Mouse (Mus musculus) central nervous system, embryonic 11.5 days (tissue): ENCODE data around the gene Acsf3. TPM values are rescaled to one million over a fixed set of nuclear protein-coding genes. Genes with fewer than 3 reads are reported as not detected.

Source experiments
- polyA plus RNA-seq: library from polyadenylated mRNA; depleted of rRNA; stranded (reverse); fragments of >200 nt; gene quantifications from 2 replicates; pipeline ENCODE4 v1.2.3, GENCODE M21; 2012; rRNA removed

Acsf3 gene
- 15.2 and 16.0 TPM in 2 replicates for polyA plus RNA-seq

DNA sequence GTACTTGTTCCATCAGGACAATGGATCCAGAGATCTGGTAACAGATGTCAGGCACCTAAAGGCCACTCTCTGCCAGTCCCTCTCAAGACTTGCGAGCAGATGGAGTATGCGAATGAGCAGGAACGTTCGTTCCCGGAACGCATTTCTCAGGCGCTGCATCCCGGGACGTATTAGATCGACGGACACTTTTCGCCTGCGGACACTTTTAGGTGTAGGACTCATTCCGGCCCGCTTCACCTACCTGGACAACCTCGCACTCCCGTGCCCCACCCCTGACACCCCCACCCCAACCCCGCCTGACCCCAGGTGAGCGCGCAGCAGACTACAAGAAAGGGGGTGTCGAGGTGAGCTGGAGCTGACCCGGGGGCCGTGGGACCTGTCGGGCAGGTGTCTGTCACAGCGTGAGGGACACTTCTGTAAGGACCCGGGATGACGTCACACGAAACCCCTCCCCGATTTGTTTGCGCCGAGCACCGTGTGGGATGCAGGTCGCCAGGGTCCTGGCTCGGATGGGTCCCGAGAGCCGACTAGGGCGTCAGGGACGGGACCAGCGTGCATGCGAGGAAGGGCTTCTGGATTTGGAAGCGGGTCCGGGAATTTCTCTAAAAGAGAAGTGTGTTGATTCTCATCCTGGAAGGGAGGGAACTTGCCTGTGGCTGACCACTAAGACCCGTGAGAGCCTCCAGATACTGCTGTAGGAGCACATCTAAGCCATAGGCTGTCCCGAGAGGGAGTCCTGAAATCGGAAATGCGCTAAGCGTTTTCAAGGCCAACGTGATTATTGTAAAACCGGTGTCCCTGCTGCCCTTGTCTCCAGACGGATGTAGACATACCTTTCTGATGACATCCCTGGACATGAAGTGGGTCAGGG is at the start of gene Acsf3:
Gene Acsf3 (plus strand): TSS at position 202 of the 871 bp plus-strand sequence.

DNA sequence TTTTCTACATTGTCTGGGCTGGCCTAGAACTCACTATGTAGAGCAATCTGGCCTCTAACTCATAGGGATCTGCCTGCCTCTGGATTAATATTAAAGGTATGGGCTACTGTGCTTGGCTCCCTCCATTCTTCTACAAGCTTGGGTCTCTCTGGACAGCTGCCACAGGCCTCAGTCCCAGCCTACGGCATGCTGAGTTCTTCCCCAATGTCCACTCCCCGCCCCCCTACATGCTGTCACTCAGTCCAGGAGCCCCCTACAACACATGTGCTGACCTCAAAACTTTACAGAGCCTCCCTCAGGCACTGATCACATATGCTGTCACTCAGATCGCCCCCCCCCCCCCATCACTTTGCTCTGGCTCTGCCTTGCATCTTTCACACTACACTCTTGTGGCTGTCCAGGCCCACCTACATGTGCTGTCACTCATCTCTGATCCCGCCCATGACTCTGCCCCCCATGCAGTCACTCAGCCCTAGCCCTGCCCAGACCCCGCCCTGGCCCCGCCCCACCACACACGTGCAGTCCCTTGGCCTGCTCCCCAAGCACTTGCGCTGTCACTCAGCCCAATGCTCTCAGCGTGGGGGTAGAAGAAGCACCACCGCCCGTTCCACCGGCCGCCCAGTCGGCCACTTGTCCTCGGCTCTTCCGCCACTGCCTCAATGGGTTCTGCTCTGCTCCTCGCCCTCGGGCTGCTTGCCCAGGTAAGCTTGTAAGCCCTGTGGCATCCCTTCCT is 72.7 kb downstream of the Acsf3 start, which contains the start of gene Cdh15:
Gene Cdh15 (plus strand): TSS at position 138 of the 733 bp plus-strand sequence.

Other genes starting within 250 kb of the Acsf3 start
- 21.0 and 43.3 TPM in 2 replicates for gene Piezo1, start 224.2 kb upstream of the Acsf3 start, polyA plus RNA-seq
- 62.7 and 81.6 TPM in 2 replicates for gene Cdt1, start 207.5 kb upstream of the Acsf3 start, polyA plus RNA-seq
- gene Aprt, start 198.6 kb upstream of the Acsf3 start, polyA plus RNA-seq = 141 and 155 TPM in 2 replicates
- gene Galns, start 164.0 kb upstream of the Acsf3 start, polyA plus RNA-seq = 4.8 and 6.7 TPM in 2 replicates
- gene Trappc2l, start 163.8 kb upstream of the Acsf3 start, polyA plus RNA-seq = 104 and 108 TPM in 2 replicates
- gene Pabpn1l, start 152.7 kb upstream of the Acsf3 start, polyA plus RNA-seq = not detected in 2 replicates
- gene Cbfa2t3, start 76.4 kb upstream of the Acsf3 start, polyA plus RNA-seq = 6.5 and 8.2 TPM in 2 replicates
- gene Cdh15, start 72.5 kb downstream of the Acsf3 start, polyA plus RNA-seq = 0.47 and 6.9 TPM in 2 replicates